Mouse (Mus musculus): ENCODE results near the gene Cactin. TPM values are rescaled to one million over a fixed set of nuclear protein-coding genes. Genes with fewer than 3 reads are reported as not detected.
A peak's percentile ranks its signal among the peaks of the same experiment; 100 is the strongest.

Gene Cactin
- total RNA-seq, 2 experiments from 2014 or later = 29.7 to 31.7 TPM

- DNase-seq (ENCODE audit: low spot score in 2 of 2) = no peak
- intact Hi-C loops (cut with DNase I) = no loop called here
Measured at GRCm38 (mm10) chr10:81315587-81315986, 5.3 kb upstream of the Cactin start.

- no peak for DNase-seq (ENCODE audit: low spot score in 2 of 2)
- intact Hi-C loops (cut with DNase I) = no loop called here
Measured at GRCm38 (mm10) chr10:81316338-81317060, 4.4 kb upstream of the Cactin start.

- intact Hi-C loops (cut with DNase I) = no loop called here
- DNase-seq (ENCODE audit: low spot score in 2 of 2) = no peak
Measured at GRCm38 (mm10) chr10:81317273-81317672, 3.6 kb upstream of the Cactin start.

GRCm38 (mm10) chr10:81318589-81319329 lies 2.1 kb upstream of the Cactin start:
- DNase-seq (ENCODE audit: low spot score in 2 of 2) = no peak
- intact Hi-C loops (cut with DNase I) = no loop called here

GRCm38 (mm10) chr10:81319330-81319699 lies 1.6 kb upstream of the Cactin start:
- intact Hi-C loops (cut with DNase I) = no loop called here
- DNase-seq (ENCODE audit: low spot score in 2 of 2) = no peak

- DNase-seq (ENCODE audit: low spot score in 2 of 2) = peak in 1 of 2 experiments; percentile 59
- intact Hi-C loops (cut with DNase I) = no loop called here
Measured at GRCm38 (mm10) chr10:81319741-81320549, 958 bp upstream of the Cactin start.

- intact Hi-C loops (cut with DNase I) = no loop called here
Measured at GRCm38 (mm10) chr10:81321436-81321835, 533 bp downstream of the Cactin start.

GRCm38 (mm10) chr10:81322444-81322843 lies 1.5 kb downstream of the Cactin start:
- intact Hi-C loops (cut with DNase I) = no loop called here
- no peak for DNase-seq (ENCODE audit: low spot score in 2 of 2)

More at GRCm38 (mm10) chr10:81321436-81321835, 533 bp downstream of the Cactin start:
- DNase-seq (ENCODE audit: low spot score in 2 of 2) = no peak

GRCm38 (mm10) chr10:81323141-81323775 lies 2.4 kb downstream of the Cactin start:
- DNase-seq (ENCODE audit: low spot score in 2 of 2) = no peak
- intact Hi-C loops (cut with DNase I) = no loop called here

- DNase-seq (ENCODE audit: low spot score in 2 of 2) = no peak
- intact Hi-C loops (cut with DNase I) = no loop called here
Measured at GRCm38 (mm10) chr10:81323791-81324530, 3.1 kb downstream of the Cactin start.

GRCm38 (mm10) chr10:81325176-81325575 lies 4.3 kb downstream of the Cactin start:
- DNase-seq (ENCODE audit: low spot score in 2 of 2) = no peak
- intact Hi-C loops (cut with DNase I) = no loop called here

GRCm38 (mm10) chr10:81325781-81326180 lies 4.9 kb downstream of the Cactin start:
- intact Hi-C loops (cut with DNase I) = no loop called here
- DNase-seq (ENCODE audit: low spot score in 2 of 2) = no peak

- intact Hi-C loops (cut with DNase I) = no loop called here
Measured at GRCm38 (mm10) chr10:81326858-81327257, 6.0 kb downstream of the Cactin start.

GRCm38 (mm10) chr10:81327959-81328358 lies 7.1 kb downstream of the Cactin start:
- no peak for DNase-seq (ENCODE audit: low spot score in 2 of 2)
- intact Hi-C loops (cut with DNase I) = no loop called here

More at GRCm38 (mm10) chr10:81326858-81327257, 6.0 kb downstream of the Cactin start:
- no peak for DNase-seq (ENCODE audit: low spot score in 2 of 2)

- no peak for DNase-seq (ENCODE audit: low spot score in 2 of 2)
- intact Hi-C loops (cut with DNase I) = no loop called here
Measured at GRCm38 (mm10) chr10:81328386-81328785, 7.5 kb downstream of the Cactin start, which contains the start of gene Tbxa2r. Tbxa2r (plus strand) TSS chr10:81328731.

- intact Hi-C loops (cut with DNase I) = no loop called here
- DNase-seq (ENCODE audit: low spot score in 2 of 2) = no peak
Measured at GRCm38 (mm10) chr10:81329194-81329975, 8.5 kb downstream of the Cactin start.

GRCm38 (mm10) chr10:81330007-81330406 lies 9.1 kb downstream of the Cactin start:
- DNase-seq (ENCODE audit: low spot score in 2 of 2) = no peak
- intact Hi-C loops (cut with DNase I) = no loop called here

- DNase-seq (ENCODE audit: low spot score in 2 of 2) = no peak
- intact Hi-C loops (cut with DNase I) = no loop called here
Measured at GRCm38 (mm10) chr10:81332277-81332676, 11.4 kb downstream of the Cactin start.

Measured in left cerebral cortex, postnatal 36 days (tissue).